ENCODE assay signal across 17 mouse cellular contexts in the genomic region with DNA sequence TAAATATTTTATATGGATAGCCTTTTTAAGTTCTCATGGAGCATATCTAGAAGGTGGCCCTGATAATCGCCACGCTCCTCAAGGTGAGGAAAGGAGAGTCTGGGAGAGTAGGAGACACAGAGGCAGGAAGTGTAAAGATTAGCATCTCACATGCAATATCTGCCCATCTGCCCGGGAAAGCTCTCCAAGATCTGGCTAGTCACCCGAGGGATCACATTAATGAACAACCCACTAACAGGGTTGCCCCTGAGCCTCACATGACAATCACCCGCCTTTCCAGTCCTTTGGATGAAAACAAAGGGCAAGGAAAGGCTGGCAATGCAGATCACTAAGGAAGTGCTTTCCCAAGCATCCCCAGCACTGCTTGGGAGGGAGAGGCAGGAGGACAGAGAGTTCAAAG.
"Had no signal": no experiment of that assay in that cellular context is flagged by ENCODE, and none has a peak within 500 bp of the region (broad histone marks: within the 10 kb centered on the region; RNA-seq: fewer than 3 reads in every experiment).

No protein-coding gene starts in this region.

- ATAC-seq: intestine, postnatal 0 days; liver, embryonic 12.5 days had no signal

- H3K9ac ChIP-seq: hindbrain, embryonic 15.5 days; limb, embryonic 12.5 days; limb, embryonic 15.5 days; liver, embryonic 12.5 days; liver, embryonic 15.5 days; neural tube, embryonic 13.5 days had no signal

- H3K36me3 ChIP-seq: hindbrain, embryonic 15.5 days; limb, embryonic 12.5 days; limb, embryonic 15.5 days; liver, embryonic 15.5 days; neural tube, embryonic 13.5 days had no signal

- H3K9me3 ChIP-seq: hindbrain, embryonic 15.5 days; limb, embryonic 12.5 days; limb, embryonic 15.5 days; liver, embryonic 12.5 days; liver, embryonic 15.5 days; neural tube, embryonic 13.5 days had no signal

- DNase-seq: left cerebral cortex, postnatal 4 days; lung, adult 2 months; lung, postnatal 14 days; lung, postnatal 4 days; midbrain, embryonic 14.5 days; retina, postnatal 1 day; thymus, adult 2 months; thymus, postnatal 14 days; thymus, postnatal 4 days had no signal

- H3K4me3 ChIP-seq: hindbrain, embryonic 15.5 days; limb, embryonic 12.5 days; limb, embryonic 15.5 days; liver, embryonic 12.5 days; liver, embryonic 15.5 days; neural tube, embryonic 13.5 days had no signal

- H3K4me2 ChIP-seq: hindbrain, embryonic 15.5 days; limb, embryonic 12.5 days; limb, embryonic 15.5 days; liver, embryonic 12.5 days; liver, embryonic 15.5 days; midbrain, embryonic 11.5 days; neural tube, embryonic 13.5 days had no signal

- H3K27me3 ChIP-seq: hindbrain, embryonic 15.5 days; limb, embryonic 15.5 days had no signal

- H3K27ac ChIP-seq: hindbrain, embryonic 15.5 days; limb, embryonic 12.5 days; limb, embryonic 15.5 days; liver, embryonic 12.5 days; liver, embryonic 15.5 days; neural tube, embryonic 13.5 days had no signal
